Mouse (Mus musculus) CH12F3 (cell line): ENCODE measurements at regions not wholly inside any gene's neighbourhood (a gene's known extent, or its start where the extent isn't known, plus 50 kb on each side); places are given as distances from the start of the nearest gene placed in this dataset.
"Not testable (repeated sequence)": the region's sequence is repeated elsewhere in the genome, so short reads cannot be mapped to it uniquely, and the experiment has no call there.

Source experiments
- in situ Hi-C: fragments of 300-500 bp; cut with MboI; formaldehyde crosslinking; loops from 2 replicates; pipeline ENCODE4 v1.14.3; 2020; ENCODE audit warnings: low sequenced_read_pairs

DNA sequence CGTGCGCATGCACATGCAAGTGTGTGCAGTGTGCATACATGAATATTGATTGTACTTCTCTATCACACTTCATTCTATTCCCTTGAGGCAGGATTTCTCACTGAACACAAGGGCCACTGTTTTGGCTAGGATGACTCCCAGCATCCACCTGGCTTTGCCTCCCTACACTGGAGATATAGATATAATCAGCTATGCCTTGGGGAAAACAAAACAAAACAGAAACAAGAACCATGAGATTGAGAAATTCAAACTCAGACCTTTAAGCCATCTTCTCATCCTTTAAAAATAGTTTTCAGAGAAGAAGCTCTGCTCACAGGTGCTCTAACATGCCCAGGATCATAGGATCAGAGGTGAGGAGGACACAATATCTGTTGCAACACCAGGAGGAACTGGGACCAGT, 469.6 kb upstream of the Tbl1xr1 start:
- in situ Hi-C loops = no loop called here

DNA sequence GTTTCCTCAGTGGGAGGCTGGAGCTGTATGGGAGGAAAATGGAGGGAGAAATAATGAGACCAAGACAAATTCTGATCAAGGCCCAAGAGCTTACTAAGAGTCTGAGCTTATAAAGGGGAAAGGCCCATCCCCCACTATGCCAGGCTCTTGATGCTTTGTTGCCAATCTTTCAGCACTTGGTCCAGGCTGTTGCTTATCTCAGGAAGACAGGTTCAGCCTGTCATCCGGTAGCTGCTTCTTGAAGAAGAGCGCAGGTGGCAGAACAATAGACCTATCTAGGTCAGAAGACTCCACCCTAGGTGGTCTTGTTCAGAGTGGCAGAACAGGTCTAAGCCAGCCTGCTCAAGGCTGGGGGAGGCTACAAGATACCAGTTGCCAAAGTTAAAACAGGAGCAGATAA, 466.2 kb upstream of the Tbl1xr1 start:
- in situ Hi-C loops = no loop called here

- in situ Hi-C loops = no loop called here
Observed at GRCm38 (mm10) chr3:21621745-21622144, 454.7 kb upstream of the Tbl1xr1 start.

- in situ Hi-C loops = no loop called here
Observed at GRCm38 (mm10) chr3:21625039-21625438, 451.4 kb upstream of the Tbl1xr1 start.

DNA sequence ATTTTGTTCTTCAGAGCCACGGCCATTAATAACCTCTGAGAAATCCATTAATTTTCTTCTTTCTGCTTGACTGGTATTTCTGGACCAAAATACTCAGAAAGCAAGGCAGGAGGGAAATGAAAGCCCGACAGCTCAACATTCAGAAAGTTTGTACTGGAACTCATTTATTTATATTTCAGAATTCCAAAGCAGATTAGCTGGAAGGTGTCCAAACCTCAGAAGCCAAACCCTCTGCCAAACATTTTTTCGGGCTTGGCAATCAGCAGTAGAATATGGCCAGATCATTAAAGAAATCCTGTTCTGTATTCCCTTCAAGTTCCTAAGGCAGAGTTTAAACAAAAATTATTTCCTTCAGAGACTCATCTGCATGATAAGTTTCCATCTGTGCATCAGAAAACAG, 450.4 kb upstream of the Tbl1xr1 start:
- in situ Hi-C loops = no loop called here

DNA sequence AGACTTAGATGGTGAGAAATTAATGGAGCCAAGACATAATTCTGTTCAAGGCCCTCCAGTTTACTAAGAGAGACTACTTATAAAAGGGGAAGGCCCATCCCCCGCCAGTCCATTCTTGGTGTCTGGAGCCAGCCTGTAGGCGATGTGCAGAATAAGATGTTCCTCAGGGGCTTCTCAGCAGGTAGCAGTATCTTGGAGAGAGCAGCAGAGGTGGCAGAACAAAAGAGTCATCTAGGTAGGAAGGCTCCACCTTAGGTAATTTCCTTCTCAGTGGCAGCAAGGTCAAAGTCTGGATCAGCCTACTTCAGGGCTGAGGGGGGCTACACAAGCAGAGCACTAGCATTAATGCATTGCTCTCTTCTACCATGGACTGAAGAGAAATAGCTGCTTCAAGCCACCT, 449.4 kb upstream of the Tbl1xr1 start:
- in situ Hi-C loops = not testable (repeated sequence)

- in situ Hi-C loops = no loop called here
Observed at GRCm38 (mm10) chr3:21633600-21634221, 442.7 kb upstream of the Tbl1xr1 start.

DNA sequence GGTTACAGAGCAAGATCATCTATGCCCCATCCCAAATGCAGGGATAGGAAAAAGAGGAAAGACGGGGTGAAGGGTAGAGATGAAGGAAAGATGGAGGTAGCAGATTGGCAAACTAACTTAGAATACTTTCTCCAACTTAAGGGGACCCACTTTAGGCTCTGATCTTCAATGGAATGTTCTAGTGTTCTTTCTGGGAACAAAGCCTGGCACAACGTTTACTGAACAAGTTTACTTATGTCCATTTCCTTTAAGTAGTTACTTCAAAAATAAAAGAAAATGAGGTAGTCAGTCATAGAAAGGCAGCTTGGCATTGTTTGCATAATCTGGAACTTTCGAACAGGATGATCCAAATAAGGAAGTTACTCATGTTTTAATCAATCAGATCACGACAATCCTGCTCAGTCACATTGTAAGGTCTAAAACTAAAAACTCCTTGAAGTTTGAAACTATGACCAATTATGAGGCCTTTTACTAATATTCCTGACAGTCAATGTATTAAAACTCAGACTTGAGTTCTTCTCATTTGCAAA, 441.7 kb upstream of the Tbl1xr1 start:
- in situ Hi-C loops = no loop called here

GRCm38 (mm10) chr3:21638886-21639285, 437.6 kb upstream of the Tbl1xr1 start:
- in situ Hi-C loops = no loop called here

GRCm38 (mm10) chr3:21639576-21639975, 436.9 kb upstream of the Tbl1xr1 start:
- in situ Hi-C loops = no loop called here

GRCm38 (mm10) chr3:21644086-21644485, 432.4 kb upstream of the Tbl1xr1 start:
- in situ Hi-C loops = no loop called here

DNA sequence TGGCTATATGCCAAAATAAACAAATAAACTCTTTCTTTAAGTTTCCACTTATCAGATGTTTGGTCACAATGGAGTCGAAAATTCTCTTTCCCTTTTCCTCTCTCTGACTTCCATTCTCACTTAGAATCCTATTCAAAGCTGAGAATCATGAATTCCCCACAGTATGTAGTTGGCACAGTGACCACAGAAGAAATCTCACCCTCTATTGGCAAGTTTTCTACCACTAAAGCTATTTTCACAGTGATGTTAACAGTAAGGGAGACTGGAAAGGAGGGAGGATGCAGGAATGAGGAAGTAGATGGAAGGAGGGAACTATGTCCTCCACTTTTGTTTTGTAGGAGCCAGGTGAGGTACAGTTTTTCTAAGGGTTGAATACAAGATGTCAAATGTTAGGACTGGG, 431.2 kb upstream of the Tbl1xr1 start:
- in situ Hi-C loops = no loop called here

DNA sequence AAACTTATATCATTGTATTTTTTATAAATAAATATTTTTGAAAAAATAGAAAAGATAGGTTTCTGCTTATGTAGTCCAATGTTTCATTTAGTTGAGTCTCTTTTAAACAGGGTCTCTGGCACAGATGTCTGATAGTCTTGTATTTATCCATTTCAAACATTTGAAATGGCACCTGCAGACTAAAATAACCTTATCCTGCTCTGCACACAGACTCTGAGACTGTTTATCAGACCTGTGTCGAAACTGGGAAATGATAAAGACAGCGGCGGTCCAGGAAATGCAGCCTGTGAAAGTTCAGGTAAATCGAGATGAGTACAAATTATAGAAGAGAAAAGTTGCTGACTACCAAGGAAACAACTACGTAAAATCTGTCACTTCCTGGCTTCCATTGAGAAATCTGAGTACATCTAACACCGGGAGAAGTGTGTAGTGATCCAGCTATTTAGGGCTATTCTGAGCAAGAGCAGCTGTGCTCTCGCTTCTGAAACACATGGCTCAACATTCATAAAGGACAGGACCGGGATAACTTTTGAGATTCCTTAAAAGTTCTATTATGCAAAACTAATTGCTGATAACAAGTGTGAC, 426.5 kb upstream of the Tbl1xr1 start:
- in situ Hi-C loops = no loop called here

DNA sequence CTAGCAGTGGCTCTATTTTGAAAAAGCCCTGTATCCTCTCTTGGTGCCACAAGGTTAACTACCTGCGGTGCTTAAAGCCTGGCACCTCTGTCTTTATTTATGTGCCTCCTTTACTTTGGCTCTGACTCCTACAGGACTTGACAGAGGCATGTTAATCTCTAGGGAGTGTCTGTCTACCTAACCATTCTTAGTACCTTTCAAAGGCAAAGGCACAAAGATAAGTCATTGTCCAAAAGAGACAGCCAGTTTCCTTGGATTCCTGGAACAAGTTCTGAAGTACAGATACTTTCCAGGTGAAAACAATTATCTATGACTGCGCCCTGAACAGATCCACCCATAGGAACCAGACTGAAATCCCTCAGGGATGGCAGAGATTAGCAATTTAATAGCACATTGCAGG, 421.2 kb upstream of the Tbl1xr1 start:
- in situ Hi-C loops = no loop called here

GRCm38 (mm10) chr3:21667349-21668143, 408.9 kb upstream of the Tbl1xr1 start:
- in situ Hi-C loops = no loop called here

GRCm38 (mm10) chr3:21671885-21672284, 404.6 kb upstream of the Tbl1xr1 start:
- in situ Hi-C loops = no loop called here

DNA sequence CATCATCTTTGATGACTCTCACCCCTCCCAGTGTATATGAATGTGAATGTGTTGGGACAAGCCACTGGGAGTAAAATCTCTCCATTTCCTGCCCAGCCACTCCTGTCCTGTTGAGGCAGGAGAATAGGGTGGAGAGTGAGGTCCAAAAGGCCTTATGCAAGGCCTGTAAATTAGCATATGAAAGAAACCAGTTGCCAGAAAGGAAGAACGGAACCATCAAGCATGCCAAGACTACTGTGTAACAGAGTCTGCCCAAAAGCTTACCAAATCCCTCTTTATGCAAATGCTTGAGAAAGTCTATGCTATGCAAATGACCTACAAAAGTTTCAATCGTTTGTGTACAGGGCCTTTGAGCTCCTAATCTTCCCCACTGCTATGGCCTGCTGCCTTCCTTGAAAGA, 404.0 kb upstream of the Tbl1xr1 start:
- in situ Hi-C loops = no loop called here

- in situ Hi-C loops = no loop called here
Observed at GRCm38 (mm10) chr3:21673466-21673865, 403.0 kb upstream of the Tbl1xr1 start.

- in situ Hi-C loops = no loop called here
Observed at GRCm38 (mm10) chr3:21678265-21678664, 398.2 kb upstream of the Tbl1xr1 start.

- in situ Hi-C loops = no loop called here
Observed at GRCm38 (mm10) chr3:21678734-21679133, 397.7 kb upstream of the Tbl1xr1 start.

DNA sequence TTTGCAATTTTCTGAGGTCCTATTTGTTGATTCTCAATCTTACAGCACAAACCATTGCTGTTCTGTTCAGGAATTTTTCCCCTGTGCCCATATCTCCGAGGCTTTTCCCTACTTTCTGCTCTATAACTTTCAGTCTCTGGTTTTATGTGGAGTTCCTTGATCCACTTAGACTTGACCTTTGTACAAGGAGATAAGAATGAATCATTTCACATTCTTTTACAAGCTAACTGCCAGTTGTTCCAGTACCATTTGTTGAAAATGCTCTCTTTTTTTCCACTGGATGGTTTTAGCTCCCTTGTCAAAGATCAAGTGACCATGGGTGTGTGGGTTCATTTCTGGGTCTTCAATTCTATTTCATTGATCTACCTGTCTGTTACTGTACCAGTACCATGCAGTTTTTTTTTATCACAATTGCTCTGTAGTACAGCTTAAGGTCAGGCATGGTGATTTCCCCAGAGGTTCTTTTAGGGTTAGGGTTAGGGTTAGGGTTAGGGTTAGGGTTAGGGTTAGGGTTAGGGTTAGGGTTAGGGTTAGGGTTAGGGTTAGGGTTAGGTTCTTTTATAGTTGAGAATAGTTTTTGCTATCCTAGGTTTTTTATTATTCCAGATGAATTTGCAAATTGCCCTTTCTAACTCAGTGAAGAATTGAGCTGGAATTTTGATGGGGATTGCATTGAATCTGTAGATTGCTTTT, 378.3 kb upstream of the Tbl1xr1 start:
- in situ Hi-C loops = not testable (repeated sequence)
